Mouse (Mus musculus): ENCODE data around the gene Slc25a35.
A peak's percentile ranks its signal among the peaks of the same experiment; 100 is the strongest.
"Not testable (repeated sequence)": the region's sequence is repeated elsewhere in the genome, so short reads cannot be mapped to it uniquely, and the experiment has no call there.

The Slc25a35 gene

DNA sequence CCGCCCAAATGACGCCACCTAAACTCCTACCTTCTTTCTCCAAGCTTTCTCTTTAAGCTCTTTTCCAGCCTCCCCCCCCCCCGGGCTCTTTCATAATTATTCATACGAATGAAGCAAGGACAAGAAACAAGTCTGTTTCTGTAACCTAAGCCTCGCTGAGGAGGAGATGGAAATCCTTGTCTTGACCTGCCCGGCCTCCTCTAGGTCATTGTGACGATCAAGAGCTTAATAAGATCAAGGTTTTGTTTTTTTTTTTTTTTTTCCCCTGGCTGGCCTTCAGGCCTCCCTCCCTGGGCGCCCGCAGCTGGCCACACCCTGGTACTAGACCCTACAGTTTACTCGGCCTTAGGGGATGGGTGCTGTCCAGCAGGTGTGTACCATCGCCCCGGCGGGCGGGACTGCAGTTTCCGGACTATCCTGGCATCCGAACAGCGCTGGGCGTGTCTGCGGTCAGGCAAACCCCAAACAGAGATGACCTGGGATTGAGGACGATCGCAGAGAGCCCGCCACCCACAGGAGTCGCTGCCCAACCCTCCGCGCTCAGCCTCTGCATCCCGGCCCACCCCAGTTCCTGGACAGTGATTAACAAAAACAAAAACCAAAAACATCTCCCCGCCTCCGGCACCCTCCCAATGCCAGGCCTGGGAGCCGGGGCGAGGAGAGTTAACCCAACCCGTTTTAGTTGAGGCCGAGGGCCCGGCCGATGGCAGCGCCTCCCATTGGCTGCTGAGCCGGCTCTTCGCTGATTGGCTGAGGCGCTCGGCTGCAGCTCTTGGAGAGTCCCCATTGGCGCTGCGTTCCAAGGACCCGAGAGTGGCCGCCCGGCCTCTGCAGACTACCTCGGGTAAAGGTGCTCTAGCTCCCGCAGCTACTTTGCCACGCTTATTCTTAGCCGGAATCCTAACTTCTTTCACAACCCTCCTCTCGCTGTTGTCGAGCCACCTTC is at the start of gene Slc25a35:
Gene Slc25a35, plus strand, starts transcription at position 795 of the 946 bp plus-strand sequence.
- peak; percentile 85 to 88 for DNase-seq (ENCODE audit: low spot score in 2 of 2)

DNA sequence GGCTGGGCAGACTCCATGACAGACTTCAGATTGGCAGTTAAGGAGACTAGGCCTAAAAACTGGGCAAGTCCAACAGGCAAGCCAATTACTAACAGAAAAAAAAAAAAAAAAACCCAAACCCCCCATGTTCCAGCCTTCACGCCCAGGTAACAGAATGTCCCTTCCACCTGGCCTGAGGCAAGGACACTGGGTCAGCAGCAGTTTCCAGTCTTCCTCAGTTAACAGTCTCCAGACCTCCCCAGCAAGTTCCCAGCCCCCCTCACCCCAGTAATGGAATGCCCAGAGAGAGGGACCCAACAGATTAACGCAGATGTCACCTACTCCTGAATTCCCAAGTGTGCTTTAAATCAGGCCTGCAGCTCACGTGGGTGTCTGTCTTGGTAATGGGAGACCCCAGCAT is 44.7 kb upstream of the Slc25a35 start:
- DNase-seq (ENCODE audit: low spot score in 2 of 2) = no peak

DNA sequence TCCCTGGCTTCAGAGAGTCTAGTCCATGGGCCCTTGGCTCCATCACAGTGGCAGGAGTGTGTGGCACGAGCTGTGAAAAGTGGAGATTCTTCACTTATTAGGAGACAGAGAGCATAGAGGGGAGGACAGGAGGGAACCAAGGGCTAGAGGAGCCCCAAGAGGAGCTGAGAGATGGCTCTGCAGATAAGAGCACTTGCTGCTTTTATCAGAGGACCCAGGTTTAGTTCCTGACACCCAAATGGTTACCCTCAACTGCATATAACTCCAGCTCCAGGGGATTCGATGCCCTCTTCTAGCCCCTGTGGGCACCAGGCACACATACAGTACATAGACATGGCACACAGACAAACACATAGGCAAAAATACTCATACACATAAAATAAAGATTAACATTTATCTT is 43.2 kb upstream of the Slc25a35 start:
- no peak for DNase-seq (ENCODE audit: low spot score in 2 of 2)

DNA sequence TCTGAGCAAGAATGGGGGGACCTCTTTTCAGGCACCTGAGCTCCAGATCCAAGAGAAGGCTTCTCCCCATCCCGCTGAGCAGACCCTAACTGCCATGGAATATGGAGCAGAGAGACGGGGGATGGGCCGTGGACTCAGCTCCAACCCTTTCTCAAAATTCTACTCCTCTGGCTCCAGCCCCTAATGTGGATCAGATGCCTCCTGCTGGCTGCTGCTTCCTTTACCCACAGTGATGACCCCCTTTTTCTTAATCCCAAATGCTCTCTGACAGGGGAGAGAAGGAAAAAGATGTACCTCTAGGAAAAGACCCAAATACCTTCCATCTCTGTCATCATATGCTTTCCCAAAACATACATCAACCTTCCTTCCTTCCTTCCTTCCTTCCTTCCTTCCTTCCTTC is 41.0 kb upstream of the Slc25a35 start, which contains the start of gene Odf4:
Gene Odf4, minus strand, starts transcription at position 101 of the 400 bp plus-strand sequence.
- DNase-seq (ENCODE audit: low spot score in 2 of 2) = no peak

GRCm38 (mm10) chr11:68929947-68930346 is 38.0 kb upstream of the Slc25a35 start:
- DNase-seq (ENCODE audit: low spot score in 2 of 2) = no peak

GRCm38 (mm10) chr11:68933885-68934507 is 33.9 kb upstream of the Slc25a35 start:
- no peak for DNase-seq (ENCODE audit: low spot score in 2 of 2)

DNA sequence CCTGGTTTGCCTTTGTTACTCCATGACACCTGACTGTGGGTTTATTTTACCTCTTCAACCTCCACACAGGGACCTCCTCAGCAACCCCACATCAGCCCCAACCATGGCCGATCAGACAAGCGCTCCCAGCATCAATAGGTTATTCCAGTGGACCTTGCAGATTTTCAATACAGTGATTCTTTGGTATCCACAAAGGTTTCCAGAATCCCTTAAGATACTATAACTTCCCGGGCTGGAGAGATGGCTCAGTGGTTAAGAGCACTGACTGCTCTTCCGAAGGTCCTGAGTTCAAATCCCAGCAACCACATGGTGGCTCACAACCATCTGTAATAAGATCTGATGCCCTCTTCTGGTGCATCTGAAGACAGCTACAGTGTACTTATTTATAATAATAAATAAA is 31.0 kb upstream of the Slc25a35 start:
- DNase-seq (ENCODE audit: low spot score in 2 of 2) = not testable (repeated sequence)

- peak; percentile 83 to 84 for DNase-seq (ENCODE audit: low spot score in 2 of 2)
Measured at GRCm38 (mm10) chr11:68939451-68940304, 28.3 kb upstream of the Slc25a35 start.

DNA sequence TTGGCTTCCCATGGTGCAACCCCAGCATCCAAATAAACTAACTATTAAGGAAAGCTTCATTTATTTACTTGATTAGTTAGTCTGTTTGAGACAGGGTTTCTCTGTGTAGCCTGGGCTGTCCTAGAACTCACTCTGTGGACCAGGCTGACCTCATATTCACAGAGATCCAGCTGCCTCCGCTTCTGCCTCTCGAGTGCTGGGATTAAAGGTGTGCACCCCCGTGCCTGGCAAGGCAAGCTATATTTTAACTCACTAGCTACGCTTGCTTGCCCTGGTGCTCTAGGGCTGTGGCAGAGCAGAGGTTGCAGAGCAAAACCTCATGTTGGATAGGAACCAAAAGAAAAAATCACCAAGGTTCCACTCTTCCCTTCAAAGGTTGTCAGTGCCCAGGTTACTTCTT is 27.4 kb upstream of the Slc25a35 start:
- DNase-seq (ENCODE audit: low spot score in 2 of 2) = no peak

DNA sequence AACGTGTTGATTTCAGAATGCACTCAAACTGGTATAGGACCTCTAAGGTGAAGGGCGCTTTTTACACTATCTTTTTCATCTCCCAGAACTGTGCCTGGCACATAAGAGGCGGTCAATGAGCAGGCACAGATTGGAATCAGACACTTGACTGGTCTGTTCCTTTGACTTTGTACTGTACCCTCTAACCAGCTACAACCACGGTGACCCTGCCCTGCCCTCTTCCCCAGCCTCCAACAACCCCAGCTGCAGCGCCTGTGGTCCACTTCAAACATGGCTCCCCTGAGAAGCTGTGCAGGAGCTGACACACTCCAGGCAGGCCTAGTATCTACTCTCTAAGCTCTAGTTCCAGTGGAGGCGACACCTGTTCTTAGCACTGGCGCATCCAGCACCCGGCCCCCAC is 25.2 kb upstream of the Slc25a35 start:
- DNase-seq (ENCODE audit: low spot score in 2 of 2) = no peak

DNA sequence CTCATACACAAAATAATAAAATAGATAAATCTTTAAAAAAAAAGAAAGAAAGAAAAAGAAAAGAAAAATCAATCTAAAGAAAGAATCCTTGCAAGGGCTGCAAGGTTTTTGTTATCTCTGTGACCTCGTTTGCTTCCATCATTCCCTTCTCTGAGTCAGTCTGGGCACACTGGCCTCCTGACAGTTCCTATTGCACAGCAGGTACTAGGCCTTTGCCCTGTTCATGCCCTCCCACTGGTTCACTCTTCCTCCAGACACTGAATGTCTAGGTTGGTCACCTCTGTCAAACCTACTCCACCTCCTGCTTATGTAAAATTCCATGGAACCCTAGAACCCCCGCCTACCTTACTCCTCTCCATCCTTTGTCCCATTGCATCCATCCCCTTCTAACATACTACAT is 22.7 kb upstream of the Slc25a35 start:
- DNase-seq (ENCODE audit: low spot score in 2 of 2) = no peak

DNA sequence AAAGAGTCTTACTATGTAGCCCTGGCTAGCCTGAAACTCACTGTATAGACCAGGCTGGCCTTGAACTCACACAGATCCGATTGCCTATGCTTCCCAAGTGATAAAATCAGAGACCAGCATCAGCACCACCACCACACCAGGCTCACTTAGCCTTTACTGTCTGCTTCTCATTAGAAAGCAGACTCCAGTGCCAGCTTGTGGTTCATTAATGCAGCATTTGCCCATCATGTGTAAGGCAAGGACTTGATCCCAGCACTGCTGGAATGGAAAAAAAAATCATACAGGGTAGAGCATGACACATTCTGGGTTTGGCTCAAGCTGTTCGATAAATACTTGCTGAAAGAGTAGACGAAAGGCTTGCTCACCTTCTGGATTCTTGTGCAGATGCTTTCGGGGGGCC is 21.9 kb upstream of the Slc25a35 start:
- DNase-seq (ENCODE audit: low spot score in 2 of 2) = no peak

- DNase-seq (ENCODE audit: low spot score in 2 of 2) = no peak
Measured at GRCm38 (mm10) chr11:68946806-68947440, 21.0 kb upstream of the Slc25a35 start.

DNA sequence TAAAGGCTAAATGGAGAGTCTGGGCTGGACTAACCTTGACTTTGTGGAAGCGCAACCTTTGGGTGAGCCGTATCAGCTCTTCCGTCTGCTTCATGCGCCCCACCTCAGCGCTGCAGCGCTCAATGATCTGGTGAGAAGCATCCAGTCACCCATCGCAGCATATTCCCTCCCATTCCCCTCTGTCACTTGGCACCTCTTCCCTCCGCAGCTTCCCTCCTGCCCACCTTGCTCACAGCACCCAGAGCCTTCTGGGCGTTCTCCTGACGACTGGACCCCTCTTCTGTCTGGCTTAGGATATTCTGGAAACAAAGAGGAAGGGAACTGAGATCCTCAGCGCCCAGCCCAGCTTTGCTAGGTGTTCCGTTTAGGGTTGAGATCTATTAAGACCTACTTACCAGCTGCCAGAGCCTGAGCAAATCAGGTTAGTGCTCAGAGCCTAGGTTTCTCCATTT is 20.4 kb upstream of the Slc25a35 start:
- DNase-seq (ENCODE audit: low spot score in 2 of 2) = no peak

- no peak for DNase-seq (ENCODE audit: low spot score in 2 of 2)
Measured at GRCm38 (mm10) chr11:68953903-68954302, 14.0 kb upstream of the Slc25a35 start.

DNA sequence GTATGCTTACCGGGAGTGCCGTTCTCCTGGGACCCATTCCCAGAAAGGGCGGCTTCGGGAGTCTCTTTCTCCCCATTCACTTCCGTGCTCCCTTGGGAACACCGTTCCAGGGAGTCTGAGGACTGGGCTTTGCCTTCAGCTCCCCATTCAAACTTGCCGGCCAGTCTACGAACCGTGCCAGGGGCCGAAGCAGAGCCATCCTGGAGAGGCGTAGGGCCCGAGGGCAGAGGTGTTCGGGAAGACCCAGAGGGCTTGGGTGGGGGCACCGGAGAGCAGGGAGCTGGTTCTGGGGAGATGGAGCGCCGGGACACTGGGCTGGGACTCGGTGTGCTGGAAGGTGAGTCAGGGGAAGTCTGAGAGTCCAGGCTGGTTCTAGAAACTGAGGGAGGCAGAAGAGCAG is 13.5 kb upstream of the Slc25a35 start:
- no peak for DNase-seq (ENCODE audit: low spot score in 2 of 2)

DNA sequence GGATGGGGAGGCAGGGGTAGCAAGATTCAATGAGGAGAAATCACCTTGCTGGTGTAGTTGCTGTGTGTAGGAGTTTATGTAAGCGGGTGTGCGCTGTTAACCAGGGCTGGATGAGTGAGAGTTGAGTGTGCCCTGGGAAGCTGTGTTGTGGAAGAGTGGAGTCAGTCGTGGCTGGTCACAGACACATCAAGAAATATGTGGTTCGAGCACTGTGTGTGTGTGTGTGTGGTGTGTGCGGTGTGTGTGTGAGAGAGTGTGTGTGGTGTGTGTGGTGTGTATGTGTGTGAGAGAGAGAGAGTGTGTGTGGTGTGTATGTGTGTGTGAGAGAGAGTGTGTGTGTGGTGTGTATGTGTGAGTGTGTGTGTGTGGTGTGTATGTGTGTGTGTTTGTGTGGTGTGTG is 12.5 kb upstream of the Slc25a35 start:
- DNase-seq (ENCODE audit: low spot score in 2 of 2) = no peak

- no peak for DNase-seq (ENCODE audit: low spot score in 2 of 2)
Measured at GRCm38 (mm10) chr11:68956107-68956506, 11.8 kb upstream of the Slc25a35 start.

GRCm38 (mm10) chr11:68956697-68957096 is 11.2 kb upstream of the Slc25a35 start:
- DNase-seq (ENCODE audit: low spot score in 2 of 2) = no peak

GRCm38 (mm10) chr11:68957308-68957707 is 10.6 kb upstream of the Slc25a35 start, which contains the start of gene Arhgef15:
Arhgef15 (minus strand) TSS chr11:68957480.
- DNase-seq (ENCODE audit: low spot score in 2 of 2) = no peak

DNA sequence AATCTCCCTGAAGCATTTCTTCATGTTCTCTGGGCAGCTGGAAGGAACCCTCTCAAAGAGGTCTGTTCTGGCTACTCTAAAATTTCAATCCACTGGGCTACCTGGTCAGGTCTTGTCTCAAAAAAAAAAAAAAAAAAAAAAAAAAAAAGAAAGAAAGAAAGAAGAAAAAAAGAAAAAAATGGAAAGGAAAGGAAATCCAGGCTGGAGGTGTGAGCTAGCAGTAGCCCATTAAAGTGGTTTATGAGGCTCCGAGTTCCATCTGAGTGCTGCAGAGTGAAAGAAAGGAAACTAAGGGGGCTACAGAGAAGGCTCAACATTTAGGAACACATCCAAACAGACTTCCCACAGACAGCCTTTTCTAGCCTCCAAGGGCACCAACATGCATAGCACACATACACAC is 10.0 kb upstream of the Slc25a35 start:
- no peak for DNase-seq (ENCODE audit: low spot score in 2 of 2)

Data from urinary bladder, postnatal 4 days (tissue).